Mouse (Mus musculus) neural tube, embryonic 11.5 days (tissue): ENCODE results near the gene Gm10491. TPM values are rescaled to one million over a fixed set of nuclear protein-coding genes. Genes with fewer than 3 reads are reported as not detected.

ENCODE experiments used
- ATAC-seq: fragments of 200-750 bp; cut with Nextera tagmentation; 2 replicates; pipeline ENCODE4 v1.8.0; 2017; ENCODE audit warnings: moderate number of reproducible peaks, mild to moderate bottlenecking, moderate TSS enrichment, moderate library complexity; ENCODE audit not compliant: insufficient read depth, low FRiP score, low TSS enrichment
- DNase-seq: peaks from one replicate; pipeline ENCODE4 v3.0.0-alpha.2; 2015; ENCODE audit warnings: low spot score
- H3K27ac ChIP-seq: fragments of 300-500 bp; sonication (generic); 2 replicates; pipeline ENCODE4 v1.5.1; 2014; ENCODE audit warnings: low read depth, mild to moderate bottlenecking, low read length
- H3K27me3 ChIP-seq: fragments of 300-500 bp; sonication (generic); 2 replicates; pipeline ENCODE4 v1.6.1; 2014; ENCODE audit warnings: mild to moderate bottlenecking, low read length, mixed read lengths; ENCODE audit not compliant: control insufficient read depth, insufficient read depth
- H3K36me3 ChIP-seq: fragments of 300-500 bp; sonication (generic); 2 replicates; pipeline ENCODE4 v1.6.1; 2014; ENCODE audit warnings: mild to moderate bottlenecking, low read length, moderate library complexity, mixed read lengths; ENCODE audit not compliant: control insufficient read depth, insufficient read depth
- H3K4me1 ChIP-seq: fragments of 300-500 bp; sonication (generic); 2 replicates; pipeline ENCODE4 v1.6.1; 2014; ENCODE audit warnings: low read length, mixed read lengths; ENCODE audit not compliant: control insufficient read depth, insufficient read depth
- H3K4me2 ChIP-seq: fragments of 300-500 bp; sonication (generic); 2 replicates; pipeline ENCODE4 v1.6.1; 2014; ENCODE audit warnings: low read depth, mild to moderate bottlenecking, moderate library complexity
- H3K4me3 ChIP-seq: fragments of 300-500 bp; sonication (generic); 2 replicates; pipeline ENCODE4 v1.5.1; 2014; ENCODE audit warnings: low read depth, low read length
- H3K9ac ChIP-seq: fragments of 300-500 bp; sonication (generic); 2 replicates; pipeline ENCODE4 v1.6.1; 2014; ENCODE audit warnings: mild to moderate bottlenecking, low read length
- H3K9me3 ChIP-seq: fragments of 300-500 bp; sonication (generic); 2 replicates; pipeline ENCODE4 v1.6.1; 2016; ENCODE audit warnings: low read length; ENCODE audit not compliant: control insufficient read depth
- WGBS: fragments of 180-500 bp; shearing (Covaris S2); extraction: QIAGEN DNeasy Blood & Tissue Kit; methylation state at CpG from one replicate; pipeline ENCODE4 v1.1.7; 2014; 5-methylcytosine and 5-hydroxymethylcytosine counted together
- polyA plus RNA-seq: library from polyadenylated mRNA; unstranded; fragments of >200 nt; fragmentation: Nextera tagmentation; extraction: Ambion mirVana; gene quantifications from 2 replicates; pipeline ENCODE4 v1.2.1, GENCODE M21; 2014

Gene Gm10491
- polyA plus RNA-seq = not detected in 2 replicates

GRCm38 (mm10) chrX:7907735-7908134 is at the start of gene Gm10491:
Gm10491 (minus strand) TSS chrX:7907835.
- 83% methylated on average over 5 of the region's 5 CpGs for WGBS
- Histone ChIP-seq H3K36me3 (no peaks in the 10 kb centered on the region; the same call in 1 of the 2 replicates), H3K9me3 (no peaks in the 10 kb centered on the region), H3K27me3 (no peaks in the 10 kb centered on the region), H3K4me2 (no peak within 1 kb of the TSS), H3K27ac (no peak within 1 kb of the TSS), H3K4me1 (no peaks in the 10 kb centered on the region), H3K9ac (no peak within 1 kb of the TSS), H3K4me3 (no peak within 1 kb of the TSS)
- DNase-seq (no peak), ATAC-seq (no peak)

- H3K9ac ChIP-seq = no peak overlapping the region
- WGBS = 92% methylated on average over 7 of the region's 7 CpGs
- no peaks in the 10 kb centered on the region for H3K27me3 ChIP-seq
- no peaks in the 10 kb centered on the region for H3K9me3 ChIP-seq
- no peak overlapping the region for H3K4me2 ChIP-seq
- DNase-seq (no peak), ATAC-seq (no peak)
- H3K4me1 ChIP-seq = no peaks in the 10 kb centered on the region
- no peak overlapping the region for H3K27ac ChIP-seq
- H3K36me3 ChIP-seq = no peaks in the 10 kb centered on the region
- H3K4me3 ChIP-seq = no peak overlapping the region
Observed at GRCm38 (mm10) chrX:7950091-7950490, 42.5 kb upstream of the Gm10491 start.

- no peaks in the 10 kb centered on the region for H3K9me3 ChIP-seq
- no peaks in the 10 kb centered on the region for H3K27me3 ChIP-seq
- WGBS = 10% methylated on average over 37 of the region's 38 CpGs
- ATAC-seq (no peak), DNase-seq (peak; percentile 93)
- no peak overlapping the region for H3K27ac ChIP-seq
- peak overlapping the region; percentile 18 for H3K9ac ChIP-seq
- no peaks in the 10 kb centered on the region for H3K36me3 ChIP-seq
- H3K4me2 ChIP-seq = peak overlapping the region; percentile 35
- H3K4me3 ChIP-seq = peak overlapping the region; percentile 36
- H3K4me1 ChIP-seq = no peaks in the 10 kb centered on the region
Observed at GRCm38 (mm10) chrX:7947900-7948492, 40.4 kb upstream of the Gm10491 start.

GRCm38 (mm10) chrX:7947108-7947899 is 39.7 kb upstream of the Gm10491 start, which contains the start of gene Hdac6:
Hdac6 (minus strand) TSS chrX:7947889.
- Histone ChIP-seq H3K27ac (no peak within 1 kb of the TSS), H3K36me3 (no peaks in the 10 kb centered on the region), H3K9me3 (no peaks in the 10 kb centered on the region), H3K4me3 (peak within 1 kb of the TSS; percentile 36), H3K27me3 (no peaks in the 10 kb centered on the region), H3K4me2 (peak within 1 kb of the TSS; percentile 39), H3K4me1 (no peaks in the 10 kb centered on the region), H3K9ac (peak within 1 kb of the TSS; percentile 41)
- DNase-seq (peak; percentile 18), ATAC-seq (peak; percentile 98)
- WGBS = 22% methylated on average over 34 of the region's 37 CpGs

- Histone ChIP-seq H3K4me3 (no peak overlapping the region), H3K9me3 (no peaks in the 10 kb centered on the region), H3K4me2 (no peak overlapping the region), H3K27me3 (no peaks in the 10 kb centered on the region), H3K4me1 (no peaks in the 10 kb centered on the region), H3K9ac (no peak overlapping the region), H3K36me3 (no peaks in the 10 kb centered on the region), H3K27ac (no peak overlapping the region)
- DNase-seq = no peak
- WGBS = 81% methylated on average over 8 of the region's 8 CpGs
- no peak for ATAC-seq
Observed at GRCm38 (mm10) chrX:7945618-7946017, 38.0 kb upstream of the Gm10491 start.

- Histone ChIP-seq H3K4me1 (no peaks in the 10 kb centered on the region), H3K36me3 (peaks cover 2% of the 10 kb centered on the region; the same call in 1 of the 2 replicates), H3K4me2 (no peak overlapping the region), H3K9ac (no peak overlapping the region), H3K27me3 (no peaks in the 10 kb centered on the region), H3K27ac (no peak overlapping the region), H3K9me3 (no peaks in the 10 kb centered on the region), H3K4me3 (no peak overlapping the region)
- DNase-seq (no peak), ATAC-seq (no peak)
- WGBS = 93% methylated on average over 6 of the region's 6 CpGs
Observed at GRCm38 (mm10) chrX:7937667-7938066, 30.0 kb upstream of the Gm10491 start.

- Histone ChIP-seq H3K4me3 (no peak overlapping the region), H3K9me3 (no peaks in the 10 kb centered on the region), H3K27me3 (no peaks in the 10 kb centered on the region), H3K27ac (no peak overlapping the region), H3K9ac (no peak overlapping the region), H3K36me3 (peaks cover 2% of the 10 kb centered on the region; the same call in 1 of the 2 replicates), H3K4me2 (no peak overlapping the region), H3K4me1 (no peaks in the 10 kb centered on the region)
- WGBS = 41% methylated on average over 10 of the region's 11 CpGs
- no peak for DNase-seq
- no peak for ATAC-seq
Observed at GRCm38 (mm10) chrX:7936874-7937273, 29.2 kb upstream of the Gm10491 start.

GRCm38 (mm10) chrX:7928270-7928790 is 20.7 kb upstream of the Gm10491 start, which contains the start of gene Eras:
Eras (minus strand) TSS chrX:7928607.
- H3K9ac ChIP-seq = no peak within 1 kb of the TSS
- ATAC-seq (no peak), DNase-seq (no peak)
- H3K4me2 ChIP-seq = no peak within 1 kb of the TSS
- peaks cover 33% of the 10 kb centered on the region for H3K27me3 ChIP-seq
- 22% methylated on average over 18 of the region's 19 CpGs for WGBS
- no peaks in the 10 kb centered on the region for H3K4me1 ChIP-seq
- H3K36me3 ChIP-seq = no peaks in the 10 kb centered on the region; the same call in 1 of the 2 replicates
- H3K9me3 ChIP-seq = no peaks in the 10 kb centered on the region; the same call in 1 of the 2 replicates
- H3K27ac ChIP-seq = no peak within 1 kb of the TSS
- H3K4me3 ChIP-seq = no peak within 1 kb of the TSS
